Mouse (Mus musculus) hindbrain, embryonic 16.5 days (tissue): ENCODE results near the gene Maml2. TPM values are rescaled to one million over a fixed set of nuclear protein-coding genes. Genes with fewer than 3 reads are reported as not detected.

ENCODE experiments used
- ATAC-seq: fragments of 200-750 bp; cut with Nextera tagmentation; 2 replicates; pipeline ENCODE4 v1.8.0; 2017; ENCODE audit warnings: moderate TSS enrichment, moderate library complexity
- H3K27ac ChIP-seq: fragments of 300-500 bp; sonication (generic); 2 replicates; pipeline ENCODE4 v1.5.1; 2014; ENCODE audit warnings: low read depth, mild to moderate bottlenecking, control low read depth, low read length, moderate library complexity
- H3K27me3 ChIP-seq: fragments of 300-500 bp; sonication (generic); replicated peaks from 2 replicates; pipeline ENCODE4 v1.6.1; 2014; ENCODE audit warnings: low read length; ENCODE audit not compliant: control insufficient read depth, insufficient read depth
- H3K36me3 ChIP-seq: fragments of 300-500 bp; sonication (generic); 2 replicates; pipeline ENCODE4 v1.6.1; 2014; ENCODE audit warnings: mild to moderate bottlenecking, low read length, moderate library complexity, mixed read lengths; ENCODE audit not compliant: control insufficient read depth, insufficient read depth
- H3K4me1 ChIP-seq: fragments of 300-500 bp; sonication (generic); 2 replicates; pipeline ENCODE4 v1.6.1; 2014; ENCODE audit warnings: low read depth, low read length; ENCODE audit not compliant: control insufficient read depth, insufficient read depth
- H3K4me2 ChIP-seq: fragments of 300-500 bp; sonication (generic); 2 replicates; pipeline ENCODE4 v1.6.1; 2014; ENCODE audit warnings: mild to moderate bottlenecking, low read length, control low read depth, moderate library complexity
- H3K4me3 ChIP-seq: fragments of 300-500 bp; sonication (generic); 2 replicates; pipeline ENCODE4 v1.5.1; 2014; ENCODE audit warnings: mild to moderate bottlenecking, low read length, control low read depth, moderate library complexity
- H3K9ac ChIP-seq: fragments of 300-500 bp; sonication (generic); 2 replicates; pipeline ENCODE4 v1.6.1; 2014; ENCODE audit warnings: low read depth, mild to moderate bottlenecking, control low read depth, low read length, moderate library complexity
- H3K9me3 ChIP-seq: fragments of 300-500 bp; sonication (generic); 2 replicates; pipeline ENCODE4 v1.6.1; 2014; ENCODE audit warnings: mild to moderate bottlenecking, low read length, moderate library complexity; ENCODE audit not compliant: control insufficient read depth
- WGBS: fragments of 180-500 bp; shearing (Covaris S2); extraction: QIAGEN DNeasy Blood & Tissue Kit; methylation state at CpG from one replicate; pipeline ENCODE4 v1.1.7; 2014; 5-methylcytosine and 5-hydroxymethylcytosine counted together
- polyA plus RNA-seq: library from polyadenylated mRNA; unstranded; fragments of >200 nt; fragmentation: Nextera tagmentation; extraction: Ambion mirVana; gene quantifications from 2 replicates; pipeline ENCODE4 v1.2.1, GENCODE M21; 2015

Gene Maml2
- polyA plus RNA-seq, 1 experiment from 2014 or later: 10.8 TPM

GRCm38 (mm10) chr9:13555973-13556481 is 258.3 kb downstream of the Maml2 start:
- 35% methylated on average over 8 of the region's 8 CpGs for WGBS
- ATAC-seq: 0 out of 2 replicates have a peak, but pooled peaks have one; percentile 54

GRCm38 (mm10) chr9:13556696-13557095 is 258.9 kb downstream of the Maml2 start:
- no peaks in the 10 kb centered on the region for H3K36me3 ChIP-seq
- no peak for ATAC-seq
- H3K27me3 ChIP-seq: no peaks in the 10 kb centered on the region
- no peak overlapping the region for H3K9ac ChIP-seq
- H3K4me1 ChIP-seq: no peaks in the 10 kb centered on the region
- H3K4me3 ChIP-seq: no peak overlapping the region
- WGBS: 95% methylated on average over 3 of the region's 3 CpGs
- H3K4me2 ChIP-seq: no peak overlapping the region
- H3K27ac ChIP-seq: no peak overlapping the region
- no peaks in the 10 kb centered on the region for H3K9me3 ChIP-seq

More at GRCm38 (mm10) chr9:13555973-13556481, 258.3 kb downstream of the Maml2 start:
- no peak overlapping the region for H3K9ac ChIP-seq
- H3K27ac ChIP-seq: no peak overlapping the region
- H3K4me1 ChIP-seq: no peaks in the 10 kb centered on the region
- H3K36me3 ChIP-seq: no peaks in the 10 kb centered on the region
- H3K9me3 ChIP-seq: no peaks in the 10 kb centered on the region
- no peak overlapping the region for H3K4me2 ChIP-seq
- no peak overlapping the region for H3K4me3 ChIP-seq
- no peaks in the 10 kb centered on the region for H3K27me3 ChIP-seq

- Histone ChIP-seq H3K27me3 (no peaks in the 10 kb centered on the region), H3K9ac (no peak overlapping the region), H3K9me3 (no peaks in the 10 kb centered on the region), H3K36me3 (no peaks in the 10 kb centered on the region), H3K27ac (no peak overlapping the region), H3K4me1 (peaks cover 7% of the 10 kb centered on the region), H3K4me2 (no peak overlapping the region), H3K4me3 (no peak overlapping the region)
- 59% methylated on average over 4 of the region's 4 CpGs for WGBS
- no peak for ATAC-seq
Observed at GRCm38 (mm10) chr9:13558811-13559372, 261.1 kb downstream of the Maml2 start.

GRCm38 (mm10) chr9:13560651-13561050 is 262.9 kb downstream of the Maml2 start:
- H3K4me2 ChIP-seq: no peak overlapping the region
- no peaks in the 10 kb centered on the region for H3K36me3 ChIP-seq
- H3K9me3 ChIP-seq: no peaks in the 10 kb centered on the region
- ATAC-seq: no peak
- WGBS: 78% methylated on average over 9 of the region's 9 CpGs
- no peaks in the 10 kb centered on the region for H3K27me3 ChIP-seq
- H3K4me3 ChIP-seq: no peak overlapping the region
- no peak overlapping the region for H3K9ac ChIP-seq
- no peak overlapping the region for H3K27ac ChIP-seq
- H3K4me1 ChIP-seq: peaks cover 13% of the 10 kb centered on the region

- no peak overlapping the region for H3K4me2 ChIP-seq
- peaks cover 13% of the 10 kb centered on the region for H3K4me1 ChIP-seq
- H3K9me3 ChIP-seq: no peaks in the 10 kb centered on the region
- H3K36me3 ChIP-seq: no peaks in the 10 kb centered on the region
- no peak for ATAC-seq
- no peak overlapping the region for H3K9ac ChIP-seq
- 81% methylated on average over 1 of the region's 1 CpGs for WGBS
- H3K4me3 ChIP-seq: no peak overlapping the region
- no peaks in the 10 kb centered on the region for H3K27me3 ChIP-seq
- H3K27ac ChIP-seq: no peak overlapping the region
Observed at GRCm38 (mm10) chr9:13561335-13561734, 263.6 kb downstream of the Maml2 start.

- Histone ChIP-seq H3K9ac (0 out of 2 replicates have a peak overlapping the region, but pooled peaks have one; percentile 6), H3K4me1 (peaks cover 13% of the 10 kb centered on the region), H3K36me3 (no peaks in the 10 kb centered on the region), H3K27ac (no peak overlapping the region), H3K27me3 (no peaks in the 10 kb centered on the region), H3K4me3 (no peak overlapping the region), H3K9me3 (no peaks in the 10 kb centered on the region), H3K4me2 (no peak overlapping the region)
- peak; percentile 72 for ATAC-seq
- WGBS: 53% methylated on average over 10 of the region's 10 CpGs
Observed at GRCm38 (mm10) chr9:13563475-13564414, 266.0 kb downstream of the Maml2 start.

- Histone ChIP-seq H3K27me3 (no peaks in the 10 kb centered on the region), H3K36me3 (no peaks in the 10 kb centered on the region), H3K27ac (no peak overlapping the region), H3K4me3 (no peak overlapping the region), H3K4me2 (no peak overlapping the region), H3K9ac (no peak overlapping the region), H3K4me1 (peaks cover 13% of the 10 kb centered on the region), H3K9me3 (no peaks in the 10 kb centered on the region)
- ATAC-seq: 0 out of 2 replicates have a peak, but pooled peaks have one; percentile 21
- WGBS: 42% methylated on average over 11 of the region's 11 CpGs
Observed at GRCm38 (mm10) chr9:13565343-13566019, 267.7 kb downstream of the Maml2 start.

- Histone ChIP-seq H3K27me3 (no peaks in the 10 kb centered on the region), H3K9ac (no peak overlapping the region), H3K4me1 (peaks cover 13% of the 10 kb centered on the region), H3K36me3 (no peaks in the 10 kb centered on the region), H3K4me2 (no peak overlapping the region), H3K4me3 (no peak overlapping the region), H3K9me3 (no peaks in the 10 kb centered on the region), H3K27ac (no peak overlapping the region)
- no peak for ATAC-seq
- WGBS: 71% methylated on average over 5 of the region's 5 CpGs
Observed at GRCm38 (mm10) chr9:13566154-13566885, 268.6 kb downstream of the Maml2 start.
